Mouse (Mus musculus) cerebellum, adult 11 months (tissue): ENCODE measurements around the gene Gpr155.

Experiments
- DNase-seq: peaks from one replicate; pipeline ENCODE4 v3.0.0; 2022

Gpr155 gene

GRCm38 (mm10) chr2:73386356-73387046 is at the start of gene Gpr155:
TSS of gene Gpr155 (minus strand) at chr2:73386572.
- DNase-seq: peak; percentile 100

- DNase-seq: no peak
Observed at GRCm38 (mm10) chr2:73435847-73436246, 49.5 kb upstream of the Gpr155 start.

GRCm38 (mm10) chr2:73431959-73432396 is 45.6 kb upstream of the Gpr155 start:
- no peak for DNase-seq

- DNase-seq: no peak
Observed at GRCm38 (mm10) chr2:73428803-73429468, 42.6 kb upstream of the Gpr155 start.

GRCm38 (mm10) chr2:73427293-73427692 is 40.9 kb upstream of the Gpr155 start:
- DNase-seq: peak; percentile 27

- no peak for DNase-seq
Observed at GRCm38 (mm10) chr2:73425822-73426221, 39.5 kb upstream of the Gpr155 start.

- no peak for DNase-seq
Observed at GRCm38 (mm10) chr2:73419730-73420129, 33.4 kb upstream of the Gpr155 start.

- DNase-seq: peak; percentile 2
Observed at GRCm38 (mm10) chr2:73419285-73419684, 32.9 kb upstream of the Gpr155 start.

GRCm38 (mm10) chr2:73415892-73416291 is 29.5 kb upstream of the Gpr155 start:
- DNase-seq: no peak

- no peak for DNase-seq
Observed at GRCm38 (mm10) chr2:73410076-73410475, 23.7 kb upstream of the Gpr155 start.

- no peak for DNase-seq
Observed at GRCm38 (mm10) chr2:73407662-73408061, 21.3 kb upstream of the Gpr155 start.

GRCm38 (mm10) chr2:73406336-73406915 is 20.1 kb upstream of the Gpr155 start:
- no peak for DNase-seq

- no peak for DNase-seq
Observed at GRCm38 (mm10) chr2:73404980-73405379, 18.6 kb upstream of the Gpr155 start.

- DNase-seq: no peak
Observed at GRCm38 (mm10) chr2:73404442-73404841, 18.1 kb upstream of the Gpr155 start.

- DNase-seq: no peak
Observed at GRCm38 (mm10) chr2:73403385-73404013, 17.1 kb upstream of the Gpr155 start.

- no peak for DNase-seq
Observed at GRCm38 (mm10) chr2:73401689-73402088, 15.3 kb upstream of the Gpr155 start.

- no peak for DNase-seq
Observed at GRCm38 (mm10) chr2:73397476-73397875, 11.1 kb upstream of the Gpr155 start.

GRCm38 (mm10) chr2:73396828-73397325 is 10.5 kb upstream of the Gpr155 start:
- no peak for DNase-seq

- DNase-seq: no peak
Observed at GRCm38 (mm10) chr2:73395516-73395915, 9.1 kb upstream of the Gpr155 start.

GRCm38 (mm10) chr2:73394476-73394875 is 8.1 kb upstream of the Gpr155 start:
- DNase-seq: no peak

- DNase-seq: no peak
Observed at GRCm38 (mm10) chr2:73392772-73393171, 6.4 kb upstream of the Gpr155 start.

- no peak for DNase-seq
Observed at GRCm38 (mm10) chr2:73389951-73390350, 3.6 kb upstream of the Gpr155 start.

- no peak for DNase-seq
Observed at GRCm38 (mm10) chr2:73387806-73388205, 1.4 kb upstream of the Gpr155 start.
